Mouse (Mus musculus) adrenal gland (tissue): ENCODE results near the gene Ipcef1.

Source experiments
- intact Hi-C: fragments of 180-260 bp; cut with DNase I; formaldehyde crosslinking; loops from one replicate; pipeline ENCODE4 v1.15.1; 2025

Gene Ipcef1

GRCm38 (mm10) chr10:6978733-6979132 is 73.5 kb downstream of the Ipcef1 start:
- intact Hi-C loops = no loop called here

DNA sequence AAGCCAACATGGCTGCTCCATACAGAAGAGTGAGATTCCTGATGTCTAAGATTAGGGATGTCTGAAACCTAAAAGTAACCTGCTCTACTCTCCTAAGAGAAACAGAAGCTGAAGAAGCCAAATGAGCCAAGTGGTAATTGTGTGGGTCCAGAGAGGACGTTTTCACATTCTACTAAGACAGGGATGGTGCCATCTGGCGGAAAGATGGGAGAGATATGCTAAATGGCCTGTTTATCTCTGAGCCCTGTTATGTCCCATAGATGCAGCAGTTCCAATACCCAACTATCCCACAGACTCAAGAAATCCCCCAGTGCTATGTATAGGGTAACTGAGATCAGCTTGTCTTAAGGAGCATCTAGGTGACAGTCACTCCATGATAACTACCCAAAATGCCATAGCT is 74.4 kb downstream of the Ipcef1 start:
- intact Hi-C loops = no loop called here

GRCm38 (mm10) chr10:6968334-6968733 is 83.9 kb downstream of the Ipcef1 start:
- intact Hi-C loops = no loop called here

DNA sequence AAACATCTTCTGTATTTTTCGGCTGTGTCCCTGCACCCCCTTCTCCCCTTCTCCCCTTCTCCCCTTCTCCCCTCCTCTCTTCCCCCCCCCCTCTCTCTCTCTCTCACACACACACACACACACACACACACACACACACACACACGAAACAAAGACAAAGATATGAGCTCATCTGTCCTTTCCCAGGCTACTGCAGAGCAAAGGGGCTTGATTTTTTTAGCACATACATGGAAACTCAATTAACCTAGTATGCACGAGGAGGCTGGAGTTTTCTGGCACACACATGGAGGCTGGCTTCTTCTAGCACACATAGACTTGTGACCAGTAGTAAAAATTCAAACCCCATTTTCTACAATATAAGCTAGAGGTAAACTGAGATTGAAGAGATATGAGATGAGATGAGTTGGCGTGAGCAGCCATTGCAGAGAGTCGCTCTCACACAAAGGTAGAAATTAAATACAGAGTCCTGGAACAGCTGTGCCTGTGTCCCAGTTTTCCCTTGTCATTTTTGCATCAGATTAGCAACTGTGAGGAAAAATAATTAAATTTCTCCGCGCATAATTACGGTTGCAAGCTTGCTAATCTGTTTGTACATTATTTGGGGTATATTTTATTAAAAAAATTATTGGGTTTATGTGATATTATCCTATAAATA is 84.6 kb downstream of the Ipcef1 start:
- intact Hi-C loops = no loop called here

- intact Hi-C loops = no loop called here
These were observed 93.5 kb downstream of the Ipcef1 start for GRCm38 (mm10) chr10:6958791-6959190.

- intact Hi-C loops = no loop called here
These were observed 95.9 kb downstream of the Ipcef1 start for GRCm38 (mm10) chr10:6956357-6956756.

GRCm38 (mm10) chr10:6954533-6954932 is 97.7 kb downstream of the Ipcef1 start:
- intact Hi-C loops = no loop called here

GRCm38 (mm10) chr10:6953115-6953514 is 99.2 kb downstream of the Ipcef1 start:
- intact Hi-C loops = no loop called here

DNA sequence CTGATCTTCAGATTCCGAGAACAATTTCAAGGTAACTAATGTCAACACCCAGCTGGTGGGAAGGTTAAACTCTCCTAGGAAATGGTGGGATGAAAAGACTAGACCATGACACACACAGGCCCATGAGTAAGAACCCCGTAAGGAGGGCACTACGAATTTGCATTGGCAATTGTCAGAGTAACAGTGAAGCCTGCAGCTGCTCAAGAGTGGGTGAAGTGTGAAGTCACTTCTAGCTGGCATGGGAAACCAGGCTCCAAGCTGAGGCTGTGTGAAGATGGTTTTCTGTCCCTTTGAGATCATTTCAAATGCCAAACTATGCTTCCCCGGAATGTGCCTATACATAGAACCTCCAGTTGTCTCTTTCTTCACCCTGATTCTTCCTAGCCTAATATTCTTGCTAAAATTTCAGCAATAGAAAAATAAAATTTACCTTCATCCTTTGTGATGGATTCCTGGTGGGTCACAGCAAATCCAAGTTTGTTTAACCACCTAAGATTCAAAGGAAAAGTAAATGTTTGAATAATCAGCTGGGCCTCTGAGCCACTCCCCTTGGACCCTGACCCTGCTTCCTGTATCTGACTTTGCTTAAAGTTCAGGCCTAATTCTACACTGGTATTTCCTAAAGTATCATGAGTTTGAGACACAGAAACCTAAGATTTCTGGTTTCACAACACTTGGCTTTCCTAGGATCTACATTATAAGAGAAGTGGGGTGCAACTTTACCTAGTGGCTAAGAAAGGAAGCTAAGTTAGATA is 115.4 kb downstream of the Ipcef1 start:
- intact Hi-C loops = no loop called here

DNA sequence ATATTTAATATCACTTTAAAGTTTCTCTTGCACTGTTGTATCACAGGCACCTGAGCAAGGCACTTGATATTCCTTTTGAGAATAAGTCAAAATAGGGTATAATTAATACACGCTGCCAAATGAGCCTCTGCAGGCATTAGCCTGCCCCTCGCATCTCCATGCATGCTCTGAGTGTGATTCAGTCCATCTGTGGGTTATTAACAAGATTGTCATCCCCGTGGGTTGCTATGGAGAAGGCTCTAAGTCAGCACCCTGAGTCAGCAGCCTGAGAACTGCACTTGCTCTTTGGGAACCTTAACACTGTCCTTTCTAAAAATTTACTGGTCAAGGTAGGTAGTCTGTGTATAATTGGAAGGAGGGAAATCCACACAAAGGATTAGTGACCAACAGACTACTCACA is 117.5 kb downstream of the Ipcef1 start:
- intact Hi-C loops = no loop called here

DNA sequence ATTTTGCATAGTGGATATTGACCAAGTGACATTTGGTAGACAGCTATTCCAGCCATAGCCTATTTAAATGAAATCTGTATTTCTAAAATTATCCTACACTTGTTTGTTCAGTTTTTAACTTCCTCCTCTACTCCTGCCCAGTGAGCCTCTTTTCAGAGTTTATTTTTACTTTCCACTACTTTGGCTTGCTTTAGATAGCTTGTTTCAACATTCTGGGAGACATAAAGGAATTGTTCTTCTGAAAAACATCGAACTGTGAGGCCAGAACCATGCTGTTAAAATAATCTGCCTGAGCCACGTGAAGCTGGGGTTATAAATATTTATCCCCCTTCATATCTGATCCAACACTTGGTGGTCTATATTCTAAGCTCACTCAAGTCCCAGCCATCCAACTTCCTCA is 121.4 kb downstream of the Ipcef1 start:
- intact Hi-C loops = no loop called here

DNA sequence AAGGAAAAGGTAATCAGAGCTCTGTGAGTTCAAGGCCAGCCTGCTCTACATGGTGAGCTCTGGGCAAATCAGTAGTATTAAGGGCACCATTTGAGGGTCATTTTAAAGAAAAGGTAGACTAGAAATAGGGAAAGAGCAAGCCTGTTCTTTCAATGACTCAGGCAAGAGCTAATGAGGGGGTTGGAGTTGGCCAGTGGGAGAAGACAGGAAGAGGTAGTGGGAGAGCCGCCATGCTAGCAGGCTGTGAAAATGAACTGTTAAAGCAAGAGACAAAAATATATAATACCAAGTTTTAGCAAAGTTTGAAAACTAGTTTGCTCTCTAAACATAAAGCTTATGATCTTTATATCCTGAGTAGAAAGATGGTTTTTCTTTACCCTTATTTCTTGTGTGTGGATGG is 121.9 kb downstream of the Ipcef1 start:
- intact Hi-C loops = no loop called here

DNA sequence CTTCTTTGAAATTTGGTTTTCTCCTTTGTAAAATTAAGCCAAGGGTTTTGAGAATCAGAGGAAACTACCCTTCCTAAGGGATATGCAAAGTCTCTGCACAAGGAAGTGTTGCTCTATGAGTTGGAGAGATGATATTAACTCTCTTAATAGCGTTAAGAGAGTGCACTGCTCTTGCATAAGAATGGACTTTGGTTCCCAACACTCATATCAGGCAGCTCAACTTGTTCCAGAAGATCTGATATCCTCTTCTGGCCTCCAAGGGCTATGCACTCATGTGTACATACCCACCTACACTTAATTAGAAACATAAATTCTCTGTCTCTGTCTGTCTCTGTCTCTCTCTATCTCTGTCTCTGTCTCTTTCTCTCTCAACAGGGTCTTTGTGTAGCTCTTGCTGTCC is 123.4 kb downstream of the Ipcef1 start:
- intact Hi-C loops = no loop called here

GRCm38 (mm10) chr10:6927600-6928223 is 124.6 kb downstream of the Ipcef1 start:
- intact Hi-C loops = no loop called here

- intact Hi-C loops = no loop called here
These were observed 125.6 kb downstream of the Ipcef1 start for GRCm38 (mm10) chr10:6926724-6927123.

DNA sequence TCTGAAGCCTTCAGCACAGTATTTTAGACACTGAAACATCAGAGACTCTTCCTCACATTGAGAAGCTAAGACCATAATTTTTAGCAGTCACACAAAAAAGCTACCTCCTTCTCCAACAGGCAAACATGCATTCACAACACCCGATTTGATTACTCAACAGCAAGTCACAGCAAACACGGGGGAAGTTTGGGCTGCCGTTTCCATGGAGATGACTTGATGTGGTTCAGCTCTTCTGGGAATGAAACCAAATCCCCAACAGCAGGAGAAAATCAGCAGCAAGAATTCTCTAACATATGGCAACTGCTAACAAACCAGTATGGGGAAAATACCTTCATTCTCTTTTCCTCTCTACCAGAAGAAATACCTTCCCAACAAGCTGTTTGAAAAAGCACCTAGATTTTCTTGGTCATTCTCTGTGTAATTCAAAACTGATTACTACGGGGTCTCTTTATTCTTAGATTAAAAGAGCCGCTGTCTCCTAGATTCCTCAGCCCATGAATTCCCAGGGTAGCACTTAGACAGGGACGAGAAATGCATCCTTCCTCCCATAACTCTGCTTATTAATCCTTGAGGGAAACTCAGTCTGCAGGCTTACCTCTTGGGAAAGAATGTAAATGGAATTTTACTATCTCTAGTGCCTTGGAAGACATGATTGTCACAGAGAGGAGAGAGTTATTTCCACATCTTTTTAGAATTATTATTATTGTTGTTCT is 135.6 kb downstream of the Ipcef1 start:
- intact Hi-C loops = no loop called here

GRCm38 (mm10) chr10:6915991-6916390 is 136.3 kb downstream of the Ipcef1 start:
- intact Hi-C loops = no loop called here

DNA sequence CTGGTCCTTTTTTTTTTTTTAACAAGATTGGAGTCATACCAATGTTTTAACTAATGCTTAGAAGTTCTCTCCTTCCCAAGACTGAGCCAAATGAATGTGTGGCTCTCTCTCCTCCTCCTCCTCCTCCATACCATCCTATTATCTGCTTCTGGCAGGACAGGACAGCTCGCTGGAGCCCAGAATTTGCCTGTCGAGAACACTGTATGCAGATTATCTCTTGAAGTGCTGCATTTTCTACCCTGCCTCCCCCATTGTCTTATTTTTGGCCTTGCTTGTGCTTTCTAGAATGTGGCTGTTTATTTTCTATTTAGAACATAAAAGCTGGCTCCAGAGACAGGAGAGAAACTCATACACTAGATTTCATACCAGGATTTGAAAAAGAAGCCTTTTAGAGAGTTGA is 142.5 kb downstream of the Ipcef1 start:
- intact Hi-C loops = no loop called here

DNA sequence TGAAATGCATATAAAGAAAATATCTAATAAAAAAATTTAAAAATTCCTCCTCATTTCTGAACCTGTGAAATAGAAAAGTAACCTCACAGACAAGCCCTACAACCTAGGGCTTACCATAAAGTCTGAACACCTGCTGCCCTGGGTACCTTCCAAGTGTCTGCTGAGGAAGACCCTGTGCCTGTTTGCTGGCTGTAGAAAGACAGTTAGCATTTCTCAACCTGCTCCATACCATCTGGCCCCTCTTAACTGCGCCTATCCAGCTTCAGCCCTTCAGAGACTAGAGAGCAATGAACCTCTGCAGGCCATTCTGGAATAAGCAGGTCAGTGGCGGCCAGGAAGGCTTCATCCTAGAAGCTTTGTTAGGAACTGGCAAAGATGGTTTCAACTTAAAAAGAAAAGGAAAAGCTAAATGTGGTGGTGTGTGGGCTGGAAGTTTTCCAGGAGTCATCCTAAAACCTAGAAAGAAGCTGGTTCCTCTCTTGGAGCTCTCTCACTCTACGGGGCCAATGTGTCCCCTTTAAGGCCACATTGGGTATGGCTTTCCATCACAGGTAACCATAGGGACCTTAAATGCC is 150.4 kb downstream of the Ipcef1 start:
- intact Hi-C loops = no loop called here

- intact Hi-C loops = no loop called here
These were observed 152.2 kb downstream of the Ipcef1 start for GRCm38 (mm10) chr10:6900126-6900525.

DNA sequence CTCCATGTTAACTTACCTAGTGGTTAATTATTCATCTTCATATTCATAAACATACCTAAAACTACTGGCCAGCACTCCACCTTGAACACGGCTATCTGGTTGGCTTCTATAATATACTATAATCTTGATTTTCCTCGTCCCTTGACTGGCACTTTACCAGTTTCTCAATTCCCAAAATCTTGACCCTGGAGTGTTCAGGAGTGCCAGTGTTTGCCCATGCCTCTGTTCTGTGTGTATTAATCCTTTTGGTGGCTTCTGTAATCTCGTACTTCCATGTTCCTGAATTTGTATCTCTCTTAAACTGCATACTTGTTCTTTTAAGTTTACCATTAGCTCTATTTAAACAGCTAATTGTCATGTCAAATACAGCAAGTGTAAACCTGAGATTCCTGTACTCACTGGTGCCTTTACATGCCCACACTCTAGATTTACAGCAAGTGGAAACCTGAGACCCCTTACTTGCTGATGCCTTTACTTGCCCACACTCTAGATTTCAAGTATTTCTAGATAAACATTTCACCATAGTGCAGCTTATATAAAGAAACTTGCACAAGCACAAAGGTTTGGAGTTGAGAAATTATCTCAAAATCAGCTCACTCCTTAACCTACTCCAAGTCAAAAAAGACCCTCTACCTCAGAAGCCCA is 155.5 kb downstream of the Ipcef1 start:
- intact Hi-C loops = no loop called here
